ENCODE assay signal across 19 mouse cellular contexts in the genomic region with DNA sequence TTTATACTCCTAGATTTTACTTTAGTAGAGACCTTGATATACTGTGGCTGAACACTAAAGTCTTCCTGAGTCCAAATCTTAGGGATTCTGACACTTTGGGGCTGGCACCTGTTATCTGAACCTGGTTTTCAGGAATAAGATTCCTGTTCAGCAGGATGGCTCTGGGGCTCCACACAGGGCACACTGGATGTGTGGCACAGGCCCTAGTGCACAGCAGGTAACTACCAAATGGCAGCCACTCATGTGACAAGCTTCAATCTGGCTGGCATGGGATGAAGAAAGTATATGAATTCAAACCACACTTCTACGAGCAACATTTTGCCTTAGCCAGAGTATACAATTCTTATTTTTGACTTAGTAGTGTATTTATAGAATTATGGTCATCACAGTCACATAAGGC. TPM values are rescaled to one million over a fixed set of nuclear protein-coding genes. Genes with fewer than 3 reads are reported as not detected.
"Had no signal": no experiment of that assay in that cellular context is flagged by ENCODE, and none has a peak within 500 bp of the region (broad histone marks: within the 10 kb centered on the region; RNA-seq: fewer than 3 reads in every experiment).

No protein-coding gene starts in this region.

- H3K27ac ChIP-seq: kidney, postnatal 0 days; limb, embryonic 10.5 days; liver, embryonic 13.5 days; lung, embryonic 15.5 days; macrophage; midbrain, embryonic 15.5 days; neural tube, embryonic 13.5 days had no signal

- H3K9ac ChIP-seq: liver, embryonic 13.5 days; liver, postnatal 0 days; lung, embryonic 15.5 days; midbrain, embryonic 15.5 days; neural tube, embryonic 13.5 days had no signal

- H3K9me3 ChIP-seq: limb, embryonic 10.5 days; liver, embryonic 13.5 days; lung, embryonic 15.5 days; megakaryocyte, embryonic 14.5 days; midbrain, embryonic 15.5 days; neural tube, embryonic 13.5 days had no signal

- ATAC-seq: liver, postnatal 0 days; midbrain, embryonic 15.5 days had no signal

- H3K27me3 ChIP-seq: liver, embryonic 13.5 days; lung, embryonic 15.5 days; megakaryocyte, embryonic 14.5 days; midbrain, embryonic 15.5 days; neural tube, embryonic 13.5 days had no signal

- H3K4me1 ChIP-seq: liver, embryonic 13.5 days; lung, embryonic 15.5 days; megakaryocyte, embryonic 14.5 days; midbrain, embryonic 15.5 days; neural tube, embryonic 13.5 days had no signal

- H3K4me3 ChIP-seq: limb, embryonic 10.5 days; liver, embryonic 13.5 days; lung, embryonic 15.5 days; megakaryocyte, embryonic 14.5 days; midbrain, embryonic 15.5 days; neural tube, embryonic 13.5 days had no signal

- H3K4me2 ChIP-seq: liver, embryonic 13.5 days; lung, embryonic 15.5 days; midbrain, embryonic 11.5 days; midbrain, embryonic 15.5 days; neural tube, embryonic 13.5 days had no signal

- H3K36me3 ChIP-seq: limb, embryonic 10.5 days; liver, embryonic 13.5 days; lung, embryonic 15.5 days; midbrain, embryonic 15.5 days; neural tube, embryonic 13.5 days had no signal

- DNase-seq: kidney, adult 9 months; kidney, postnatal 36 days; layer of hippocampus, adult 9-11 months; liver, embryonic 13.5 days; liver, postnatal 0 days; lung, postnatal 14 days; right cerebral cortex, postnatal 25 days; thymus, postnatal 36 days had no signal

RNA-seq across cellular contexts. Expression of gene Rxfp1, which starts 0.8 kb away (rescaled TPM):
- total RNA-seq: monocyte, adult 5-6 weeks had no signal
- polyA plus RNA-seq: kidney, postnatal 0 days; liver, embryonic 13.5 days; macrophage; midbrain, embryonic 11.5 days; neural tube, embryonic 13.5 days; small intestine, adult 2 months; stomach, embryonic 16.5 days had no signal
